Mouse (Mus musculus): ENCODE results near the gene Kank2. TPM values are rescaled to one million over a fixed set of nuclear protein-coding genes. Genes with fewer than 3 reads are reported as not detected.

Gene Kank2
- polyA plus RNA-seq, 1 experiment: 15.4 TPM

GRCm38 (mm10) chr9:21733989-21734388, 64.6 kb downstream of the Kank2 start:
- Histone ChIP-seq H3K36me3 (ENCODE audit: control insufficient read depth, insufficient read depth, low read length) (peaks cover 21% of the 10 kb centered on the region), H3K4me1 (ENCODE audit: control insufficient read depth, insufficient read depth, insufficient read length) (no peaks in the 10 kb centered on the region), H3K27me3 (ENCODE audit: control insufficient read depth, insufficient read depth, low read length) (no peaks in the 10 kb centered on the region), H3K27ac (ENCODE audit: insufficient read depth, low read length) (no peak overlapping the region), H3K4me3 (ENCODE audit: extremely low read depth, insufficient read depth, insufficient read length) (no peak overlapping the region)
- WGBS: 97% methylated on average over 7 of the region's 7 CpGs
- TF ChIP-seq CTCF (IDR thresholded peaks at IDR 0.05; ENCODE audit: extremely low read depth, insufficient read depth, insufficient read length, insufficient replicate concordance) (no peak), POLR2A (IDR thresholded peaks at IDR 0.05; ENCODE audit: low read depth, low read length) (no peak)
- DNase-seq (ENCODE audit: low read depth in 1 of 2, low spot score in 2 of 2): no peak

- TF ChIP-seq POLR2A (IDR thresholded peaks at IDR 0.05; ENCODE audit: low read depth, low read length) (no peak), CTCF (IDR thresholded peaks at IDR 0.05; ENCODE audit: extremely low read depth, insufficient read depth, insufficient read length, insufficient replicate concordance) (no peak)
- peaks cover 18% of the 10 kb centered on the region for H3K36me3 ChIP-seq (ENCODE audit: control insufficient read depth, insufficient read depth, low read length)
- WGBS: 97% methylated on average over 17 of the region's 17 CpGs
These were observed 65.1 kb downstream of the Kank2 start for GRCm38 (mm10) chr9:21733446-21733845.

GRCm38 (mm10) chr9:21732288-21732687, 66.3 kb downstream of the Kank2 start:
- TF ChIP-seq CTCF (IDR thresholded peaks at IDR 0.05; ENCODE audit: extremely low read depth, insufficient read depth, insufficient read length, insufficient replicate concordance): no peak
- TF ChIP-seq POLR2A (IDR thresholded peaks at IDR 0.05; ENCODE audit: low read depth, low read length): no peak
- H3K36me3 ChIP-seq (ENCODE audit: control insufficient read depth, insufficient read depth, low read length): peaks cover 12% of the 10 kb centered on the region
- H3K4me3 ChIP-seq (ENCODE audit: extremely low read depth, insufficient read depth, insufficient read length): no peak overlapping the region
- no peak overlapping the region for H3K27ac ChIP-seq (ENCODE audit: insufficient read depth, low read length)
- 95% methylated on average over 9 of the region's 9 CpGs for WGBS
- DNase-seq (ENCODE audit: low read depth in 1 of 2, low spot score in 2 of 2): no peak
- H3K4me1 ChIP-seq (ENCODE audit: control insufficient read depth, insufficient read depth, insufficient read length): no peaks in the 10 kb centered on the region
- no peaks in the 10 kb centered on the region for H3K27me3 ChIP-seq (ENCODE audit: control insufficient read depth, insufficient read depth, low read length)

More at GRCm38 (mm10) chr9:21733446-21733845, 65.1 kb downstream of the Kank2 start:
- no peak overlapping the region for H3K27ac ChIP-seq (ENCODE audit: insufficient read depth, low read length)
- H3K4me3 ChIP-seq (ENCODE audit: extremely low read depth, insufficient read depth, insufficient read length): no peak overlapping the region
- DNase-seq (ENCODE audit: low read depth in 1 of 2, low spot score in 2 of 2): no peak
- H3K27me3 ChIP-seq (ENCODE audit: control insufficient read depth, insufficient read depth, low read length): no peaks in the 10 kb centered on the region
- H3K4me1 ChIP-seq (ENCODE audit: control insufficient read depth, insufficient read depth, insufficient read length): no peaks in the 10 kb centered on the region

- no peak overlapping the region for H3K27ac ChIP-seq (ENCODE audit: insufficient read depth, low read length)
- DNase-seq (ENCODE audit: low read depth in 1 of 2, low spot score in 2 of 2): no peak
- 72% methylated on average over 7 of the region's 7 CpGs for WGBS
- H3K4me3 ChIP-seq (ENCODE audit: extremely low read depth, insufficient read depth, insufficient read length): no peak overlapping the region
- H3K36me3 ChIP-seq (ENCODE audit: control insufficient read depth, insufficient read depth, low read length): peaks cover 9% of the 10 kb centered on the region
- no peaks in the 10 kb centered on the region; the same call in 1 of the 2 replicates for H3K4me1 ChIP-seq (ENCODE audit: control insufficient read depth, insufficient read depth, insufficient read length)
- H3K27me3 ChIP-seq (ENCODE audit: control insufficient read depth, insufficient read depth, low read length): no peaks in the 10 kb centered on the region
- no peak for TF ChIP-seq POLR2A (IDR thresholded peaks at IDR 0.05; ENCODE audit: low read depth, low read length)
These were observed 69.3 kb downstream of the Kank2 start for GRCm38 (mm10) chr9:21729264-21729663.

- Histone ChIP-seq H3K27ac (ENCODE audit: insufficient read depth, low read length) (no peak overlapping the region), H3K4me3 (ENCODE audit: extremely low read depth, insufficient read depth, insufficient read length) (no peak overlapping the region), H3K27me3 (ENCODE audit: control insufficient read depth, insufficient read depth, low read length) (no peaks in the 10 kb centered on the region), H3K4me1 (ENCODE audit: control insufficient read depth, insufficient read depth, insufficient read length) (no peaks in the 10 kb centered on the region; the same call in 1 of the 2 replicates), H3K36me3 (ENCODE audit: control insufficient read depth, insufficient read depth, low read length) (peaks cover 2% of the 10 kb centered on the region)
- WGBS: 70% methylated on average over 10 of the region's 10 CpGs
- DNase-seq (ENCODE audit: low read depth in 1 of 2, low spot score in 2 of 2): no peak
- TF ChIP-seq POLR2A (IDR thresholded peaks at IDR 0.05; ENCODE audit: low read depth, low read length) (no peak), CTCF (IDR thresholded peaks at IDR 0.05; ENCODE audit: extremely low read depth, insufficient read depth, insufficient read length, insufficient replicate concordance) (no peak)
These were observed 70.2 kb downstream of the Kank2 start for GRCm38 (mm10) chr9:21728261-21728832.

- Histone ChIP-seq H3K4me1 (ENCODE audit: control insufficient read depth, insufficient read depth, insufficient read length) (no peaks in the 10 kb centered on the region; the same call in 1 of the 2 replicates), H3K27me3 (ENCODE audit: control insufficient read depth, insufficient read depth, low read length) (no peaks in the 10 kb centered on the region), H3K27ac (ENCODE audit: insufficient read depth, low read length) (no peak overlapping the region), H3K4me3 (ENCODE audit: extremely low read depth, insufficient read depth, insufficient read length) (no peak overlapping the region), H3K36me3 (ENCODE audit: control insufficient read depth, insufficient read depth, low read length) (no peaks in the 10 kb centered on the region)
- DNase-seq (ENCODE audit: low read depth in 1 of 2, low spot score in 2 of 2): no peak
- TF ChIP-seq POLR2A (IDR thresholded peaks at IDR 0.05; ENCODE audit: low read depth, low read length) (no peak), CTCF (IDR thresholded peaks at IDR 0.05; ENCODE audit: extremely low read depth, insufficient read depth, insufficient read length, insufficient replicate concordance) (no peak)
- WGBS: 90% methylated on average over 14 of the region's 14 CpGs
These were observed 72.1 kb downstream of the Kank2 start for GRCm38 (mm10) chr9:21726218-21726975.
